Mouse (Mus musculus) liver, adult 2 months (tissue): ENCODE measurements around the gene Nme4.
"Not testable (repeated sequence)": the region's sequence is repeated elsewhere in the genome, so short reads cannot be mapped to it uniquely, and the experiment has no call there.

ENCODE experiments used
- CTCF ChIP-seq: fragments of 200-500 bp; IDR thresholded peaks from 2 replicates; pipeline ENCODE4 v1.5.1; 2011; ENCODE audit warnings: low read depth, low read length, control low read depth
- POLR2A ChIP-seq: fragments of 200-500 bp; IDR thresholded peaks from 2 replicates; pipeline ENCODE4 v1.6.1; 2011; ENCODE audit warnings: low read length, control low read depth; ENCODE audit not compliant: insufficient read depth; ENCODE audit errors: extremely low read depth

DNA sequence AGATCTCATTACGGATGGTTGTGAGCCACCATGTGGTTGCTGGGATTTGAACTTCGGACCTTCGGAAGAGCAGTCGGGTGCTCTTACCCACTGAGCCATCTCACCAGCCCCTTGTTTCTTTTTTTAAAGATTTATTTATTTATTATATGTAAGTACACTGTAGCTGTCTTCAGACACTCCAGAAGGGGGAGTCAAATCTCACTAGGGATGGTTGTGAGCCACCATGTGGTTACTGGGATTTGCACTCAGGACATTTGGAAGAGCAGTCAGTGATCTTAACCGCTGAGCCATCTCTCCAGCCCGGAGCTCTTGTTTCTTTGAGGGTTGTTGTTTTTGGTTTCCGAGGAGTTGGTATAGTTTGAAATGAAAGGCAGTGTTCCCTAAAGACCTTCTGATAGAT is 19.1 kb upstream of the Nme4 start:
- not testable (repeated sequence) for TF ChIP-seq CTCF, POLR2A
